Comparison of ENCODE assay signal across 17 mouse cellular contexts in the genomic region with DNA sequence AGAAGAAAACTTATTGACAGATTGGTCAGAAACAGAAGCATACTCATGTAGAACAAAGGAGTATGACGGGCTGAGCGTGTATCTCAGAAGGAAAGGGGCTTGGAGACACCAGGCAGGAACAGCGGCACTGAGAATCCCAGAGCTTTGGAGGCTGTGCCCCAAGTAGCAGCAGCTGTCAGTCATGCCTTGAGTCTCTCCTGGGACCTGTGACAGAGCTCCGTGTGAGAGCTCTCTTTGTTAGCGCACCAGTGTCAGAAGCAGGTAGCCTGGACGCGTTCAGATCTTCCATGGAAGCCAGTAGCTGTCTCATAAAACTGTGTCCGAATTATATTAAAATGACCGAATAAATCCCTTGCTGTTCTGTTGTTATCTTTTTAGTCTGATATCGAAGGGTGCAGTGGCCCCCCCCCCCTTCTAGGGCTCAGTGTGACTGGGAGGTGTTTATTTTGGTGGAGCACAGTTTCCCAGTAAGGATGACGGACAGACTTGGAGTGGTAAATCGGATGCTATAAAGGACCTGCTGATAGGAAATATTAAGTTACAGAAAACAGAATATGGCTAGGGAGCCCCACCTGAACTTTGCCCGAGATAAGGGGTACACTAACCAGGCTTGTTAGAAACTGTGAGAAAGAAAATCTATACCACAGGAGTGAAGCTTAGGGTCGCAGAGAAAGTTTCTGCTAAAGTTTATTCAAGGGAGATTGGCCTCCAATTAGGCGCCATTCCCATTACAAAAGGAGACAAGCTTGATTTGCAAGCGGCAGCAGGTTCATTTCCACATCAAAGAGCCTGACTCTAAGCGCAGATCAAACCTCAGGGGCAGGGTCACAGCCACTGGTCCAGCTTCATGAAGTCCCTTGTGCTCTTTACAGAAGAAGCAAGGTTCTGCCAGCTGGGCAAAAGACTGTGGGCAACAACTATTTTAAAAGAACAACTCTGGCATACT. TPM values are rescaled to one million over a fixed set of nuclear protein-coding genes. Genes with fewer than 3 reads are reported as not detected.
DNase-seq lines count a peak whose midpoint lies in the region; ATAC-seq and TF ChIP-seq lines count a peak whose summit lies in the region.
"Had no signal": no experiment of that assay in that cellular context is flagged by ENCODE, and none has a peak within 500 bp of the region (broad histone marks: within the 10 kb centered on the region; RNA-seq: fewer than 3 reads in every experiment).

No protein-coding gene starts in this region.

- no peaks in the 10 kb centered on the region for H3K36me3 ChIP-seq in neural tube, embryonic 12.5 days
- H3K36me3 ChIP-seq in forebrain, postnatal 0 days (ENCODE audit: insufficient read depth): no peaks in the 10 kb centered on the region

- H3K9ac ChIP-seq in neural tube, embryonic 12.5 days: no peak overlapping the region
- H3K9ac ChIP-seq in forebrain, postnatal 0 days: no peak overlapping the region

- H3K27me3 ChIP-seq in neural tube, embryonic 12.5 days (replicated peaks): 0 out of 2 replicates have a peak, but pooled peaks cover 4% of the 10 kb centered on the region
- H3K27me3 ChIP-seq in forebrain, postnatal 0 days (ENCODE audit: insufficient read depth, low read length): no peaks in the 10 kb centered on the region

- H3K4me3 ChIP-seq in neural tube, embryonic 12.5 days: no peak overlapping the region
- no peak overlapping the region for H3K4me3 ChIP-seq in forebrain, postnatal 0 days (ENCODE audit: low read depth, low read length)

- peak overlapping the region; percentile 22; the same call in 1 of the 2 replicates for H3K4me2 ChIP-seq in neural tube, embryonic 12.5 days (replicated peaks)
- H3K4me2 ChIP-seq in forebrain, postnatal 0 days (ENCODE audit: low read depth): no peak overlapping the region

- H3K9me3 ChIP-seq in neural tube, embryonic 12.5 days: no peaks in the 10 kb centered on the region
- H3K9me3 ChIP-seq in forebrain, postnatal 0 days (ENCODE audit: low read length): no peaks in the 10 kb centered on the region

- 12% methylated on average over 17 of the region's 17 CpGs for WGBS in neural tube, embryonic 12.5 days
- WGBS in forebrain, postnatal 0 days: 8% methylated on average over 17 of the region's 17 CpGs

- no peak for DNase-seq in neural tube, embryonic 10.5 days (ENCODE audit: extremely low spot score, low spot score)
- peak; percentile 10 for DNase-seq in forebrain, postnatal 0 days
- peak; percentile 30 for DNase-seq in mesoderm, embryonic 11.5 days (ENCODE audit: low read depth, low spot score)
- no peak for DNase-seq in right cerebral cortex, postnatal 36 days (ENCODE audit: low spot score in 2 of 2)
- DNase-seq in kidney, adult 9 months: no peak
- no peak for DNase-seq in frontal cortex, adult 2 months (ENCODE audit: extremely low spot score in 1 of 2, low spot score in 1 of 2)
- no peak for DNase-seq in lung, postnatal 36 days
- DNase-seq: cerebellum, postnatal 36 days; heart, postnatal 36 days; kidney, postnatal 4 days; lung, postnatal 14 days had no signal

- ATAC-seq in neural tube, embryonic 12.5 days (ENCODE audit: low FRiP score, low read depth): no peak
- ATAC-seq in forebrain, postnatal 0 days: no peak
- ATAC-seq: Patski had no signal

- no peaks in the 10 kb centered on the region for H3K4me1 ChIP-seq in neural tube, embryonic 12.5 days
- H3K4me1 ChIP-seq in forebrain, postnatal 0 days (ENCODE audit: insufficient read depth): no peaks in the 10 kb centered on the region

- no peak overlapping the region for H3K27ac ChIP-seq in neural tube, embryonic 12.5 days
- no peak overlapping the region for H3K27ac ChIP-seq in forebrain, postnatal 0 days (ENCODE audit: low read depth, low read length)

- TF ChIP-seq CTCF in forebrain, postnatal 0 days (IDR thresholded peaks at IDR 0.05; ENCODE audit: low read depth): no peak

RNA-seq across cellular contexts. Expression of gene Oas1f, which starts 13.6 kb away (rescaled TPM):
- not detected in 2 replicates for polyA plus RNA-seq in neural tube, embryonic 12.5 days (2016; fragmentation: Nextera tagmentation; extraction: Ambion mirVana)
- not detected in 2 replicates for total RNA-seq in forebrain, postnatal 0 days (2014; rRNA removed)
- polyA plus RNA-seq in forebrain, postnatal 0 days (2015; fragmentation: Nextera tagmentation; extraction: Ambion mirVana): not detected in 2 replicates
- polyA plus RNA-seq in frontal cortex, adult 2 months (2012; rRNA removed): not detected in 2 replicates
- total RNA-seq: heart, postnatal 36 days; left cerebral cortex, adult 8-10 months; liver, adult 2 months had no signal
- polyA plus RNA-seq: C2C12; gonadal fat pad, adult 2 months; liver, adult 2 months; Patski had no signal

RNA-seq across cellular contexts. Expression of gene Oas1c, which starts 21.3 kb away (rescaled TPM):
- 0.33 and 0.58 TPM in 2 replicates for polyA plus RNA-seq in neural tube, embryonic 12.5 days (2016; fragmentation: Nextera tagmentation; extraction: Ambion mirVana)
- 0.69 and 1.8 TPM in 2 replicates for total RNA-seq in forebrain, postnatal 0 days (2014; rRNA removed)
- polyA plus RNA-seq in forebrain, postnatal 0 days (2015; fragmentation: Nextera tagmentation; extraction: Ambion mirVana): 0.63 and 0.80 TPM in 2 replicates
- 1.2 and 1.6 TPM in 2 replicates for polyA plus RNA-seq in frontal cortex, adult 2 months (2012; rRNA removed)

RNA-seq across cellular contexts. Expression of gene Oas1h, which starts 27.6 kb away (rescaled TPM):
- polyA plus RNA-seq in neural tube, embryonic 12.5 days (2016; fragmentation: Nextera tagmentation; extraction: Ambion mirVana): not detected in 2 replicates
- not detected in 2 replicates for total RNA-seq in forebrain, postnatal 0 days (2014; rRNA removed)
- polyA plus RNA-seq in forebrain, postnatal 0 days (2015; fragmentation: Nextera tagmentation; extraction: Ambion mirVana): not detected in 2 replicates
- polyA plus RNA-seq in frontal cortex, adult 2 months (2012; rRNA removed): not detected in 2 replicates
- total RNA-seq: heart, postnatal 36 days; left cerebral cortex, adult 8-10 months; liver, adult 2 months had no signal
- polyA plus RNA-seq: C2C12; gonadal fat pad, adult 2 months; liver, adult 2 months; Patski had no signal

RNA-seq across cellular contexts. Expression of gene Oas1e, which starts 38.3 kb away (rescaled TPM):
- polyA plus RNA-seq in neural tube, embryonic 12.5 days (2016; fragmentation: Nextera tagmentation; extraction: Ambion mirVana): 0.24 TPM in 1 of 2 replicates, not detected in the other
- total RNA-seq in forebrain, postnatal 0 days (2014; rRNA removed): not detected in 2 replicates
- 0.13 and 0.21 TPM in 2 replicates for polyA plus RNA-seq in forebrain, postnatal 0 days (2015; fragmentation: Nextera tagmentation; extraction: Ambion mirVana)
- not detected in 2 replicates for polyA plus RNA-seq in frontal cortex, adult 2 months (2012; rRNA removed)
- total RNA-seq: heart, postnatal 36 days; left cerebral cortex, adult 8-10 months; liver, adult 2 months had no signal
- polyA plus RNA-seq: C2C12; gonadal fat pad, adult 2 months; liver, adult 2 months; Patski had no signal

RNA-seq across cellular contexts. Expression of gene Oas1g, which starts 53.8 kb away (rescaled TPM):
- 0.10 and 0.24 TPM in 2 replicates for polyA plus RNA-seq in neural tube, embryonic 12.5 days (2016; fragmentation: Nextera tagmentation; extraction: Ambion mirVana)
- total RNA-seq in forebrain, postnatal 0 days (2014; rRNA removed): 0.15 and 0.62 TPM in 2 replicates
- 0.23 and 0.40 TPM in 2 replicates for polyA plus RNA-seq in forebrain, postnatal 0 days (2015; fragmentation: Nextera tagmentation; extraction: Ambion mirVana)
- polyA plus RNA-seq in frontal cortex, adult 2 months (2012; rRNA removed): 0.42 and 0.68 TPM in 2 replicates
- polyA plus RNA-seq: C2C12 had no signal

Comparison
In these comparisons a context has a peak if more than half of its experiments do, and no peak if none do; other contexts are left out.
1. DNase-seq: peak in forebrain, postnatal 0 days (single experiment) and mesoderm, embryonic 11.5 days (single experiment); none in neural tube, embryonic 10.5 days (single experiment), right cerebral cortex, postnatal 36 days (0 of 2), kidney, adult 9 months (single experiment), frontal cortex, adult 2 months (0 of 2) and lung, postnatal 36 days (single experiment).